Mouse (Mus musculus) splenic B cell, adult 2 months (primary cell): ENCODE results near the gene Cfd.

Experiments
- DNase-seq: peaks from one replicate; pipeline ENCODE4 v3.0.0-alpha.2; 2011; ENCODE audit warnings: low read depth, low spot score
- H3K27me3 ChIP-seq: 2 replicates; pipeline ENCODE4 v1.6.1; 2012; ENCODE audit warnings: mild to moderate bottlenecking, low read length, moderate library complexity, mixed read lengths; ENCODE audit not compliant: control insufficient read depth, poor library complexity, insufficient read depth, severe bottlenecking
- H3K36me3 ChIP-seq: 2 replicates; pipeline ENCODE4 v1.6.1; 2012; ENCODE audit warnings: mild to moderate bottlenecking, low read length, moderate library complexity, mixed read lengths; ENCODE audit not compliant: control insufficient read depth, poor library complexity, insufficient read depth, severe bottlenecking

Cfd gene

GRCm38 (mm10) chr10:79856704-79857451 is 33.8 kb upstream of the Cfd start:
- H3K36me3 ChIP-seq = peaks cover 21% of the 10 kb centered on the region
- no peaks in the 10 kb centered on the region for H3K27me3 ChIP-seq
- no peak for DNase-seq

- Histone ChIP-seq H3K27me3 (no peaks in the 10 kb centered on the region), H3K36me3 (peaks cover 25% of the 10 kb centered on the region)
- peak; percentile 79 for DNase-seq
Measured at GRCm38 (mm10) chr10:79857452-79857811, 33.2 kb upstream of the Cfd start.

GRCm38 (mm10) chr10:79857894-79858293 is 32.8 kb upstream of the Cfd start:
- no peaks in the 10 kb centered on the region for H3K27me3 ChIP-seq
- no peak for DNase-seq

GRCm38 (mm10) chr10:79858416-79859074 is 32.1 kb upstream of the Cfd start:
- DNase-seq = no peak
- H3K27me3 ChIP-seq = no peaks in the 10 kb centered on the region

More at GRCm38 (mm10) chr10:79857894-79858293, 32.8 kb upstream of the Cfd start:
- peaks cover 25% of the 10 kb centered on the region for H3K36me3 ChIP-seq

GRCm38 (mm10) chr10:79859116-79859515 is 31.5 kb upstream of the Cfd start:
- no peak for DNase-seq
- peaks cover 25% of the 10 kb centered on the region for H3K36me3 ChIP-seq
- no peaks in the 10 kb centered on the region for H3K27me3 ChIP-seq

More at GRCm38 (mm10) chr10:79858416-79859074, 32.1 kb upstream of the Cfd start:
- peaks cover 25% of the 10 kb centered on the region for H3K36me3 ChIP-seq

- Histone ChIP-seq H3K36me3 (peaks cover 25% of the 10 kb centered on the region), H3K27me3 (no peaks in the 10 kb centered on the region)
- DNase-seq = no peak
Measured at GRCm38 (mm10) chr10:79860079-79860911, 30.4 kb upstream of the Cfd start.

GRCm38 (mm10) chr10:79861230-79862048 is 29.2 kb upstream of the Cfd start:
- H3K27me3 ChIP-seq = no peaks in the 10 kb centered on the region
- peaks cover 25% of the 10 kb centered on the region for H3K36me3 ChIP-seq
- DNase-seq = no peak

- Histone ChIP-seq H3K27me3 (no peaks in the 10 kb centered on the region), H3K36me3 (peaks cover 25% of the 10 kb centered on the region)
- DNase-seq = no peak
Measured at GRCm38 (mm10) chr10:79862049-79862788, 28.4 kb upstream of the Cfd start.

- Histone ChIP-seq H3K27me3 (no peaks in the 10 kb centered on the region), H3K36me3 (peaks cover 25% of the 10 kb centered on the region)
- no peak for DNase-seq
Measured at GRCm38 (mm10) chr10:79862925-79863324, 27.7 kb upstream of the Cfd start.

- Histone ChIP-seq H3K36me3 (peaks cover 19% of the 10 kb centered on the region), H3K27me3 (no peaks in the 10 kb centered on the region)
- DNase-seq = no peak
Measured at GRCm38 (mm10) chr10:79864351-79865188, 26.1 kb upstream of the Cfd start.

- no peak for DNase-seq
- Histone ChIP-seq H3K27me3 (no peaks in the 10 kb centered on the region), H3K36me3 (peaks cover 14% of the 10 kb centered on the region)
Measured at GRCm38 (mm10) chr10:79865189-79865601, 25.5 kb upstream of the Cfd start.

GRCm38 (mm10) chr10:79865801-79866295 is 24.8 kb upstream of the Cfd start:
- Histone ChIP-seq H3K27me3 (no peaks in the 10 kb centered on the region), H3K36me3 (peaks cover 10% of the 10 kb centered on the region)
- no peak for DNase-seq

- peaks cover 5% of the 10 kb centered on the region for H3K36me3 ChIP-seq
- no peaks in the 10 kb centered on the region for H3K27me3 ChIP-seq
- DNase-seq = no peak
Measured at GRCm38 (mm10) chr10:79866601-79867000, 24.1 kb upstream of the Cfd start.
